Mouse (Mus musculus): Measurements from ENCODE around the gene Znrf4. TPM values are rescaled to one million over a fixed set of nuclear protein-coding genes. Genes with fewer than 3 reads are reported as not detected.

The Znrf4 gene
- polyA plus RNA-seq, 2 experiments, result not detected

DNA sequence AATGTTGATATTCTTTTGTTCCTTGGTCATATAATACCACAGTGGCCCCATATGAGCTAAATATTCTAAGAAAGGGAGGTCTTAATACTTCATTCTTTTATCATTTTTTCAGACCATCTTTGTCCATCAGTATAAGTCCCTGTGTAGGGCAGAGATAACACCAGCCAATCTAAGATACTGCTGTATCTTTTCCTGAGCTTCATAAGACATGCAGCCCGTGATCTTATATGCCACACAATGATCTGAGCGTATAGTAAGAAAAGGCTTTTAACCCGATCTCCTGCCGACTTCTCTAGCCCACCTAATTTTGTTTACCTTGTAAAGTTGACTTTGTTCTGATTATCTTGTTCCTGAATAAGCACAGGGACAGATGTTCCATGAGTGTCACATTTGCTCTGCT is 12.7 kb upstream of the Znrf4 start:
- no peak for DNase-seq (ENCODE audit: low spot score)
- H3K36me3 ChIP-seq (ENCODE audit: control insufficient read depth, insufficient read depth, low read length), result no peaks in the 10 kb centered on the region
- no peak overlapping the region for H3K9ac ChIP-seq (ENCODE audit: low read depth, low read length, severe bottlenecking)
- 69% methylated on average over 4 of the region's 4 CpGs for WGBS
- no peaks in the 10 kb centered on the region for H3K4me1 ChIP-seq (ENCODE audit: control insufficient read depth, insufficient read depth, low read length)
- ATAC-seq (ENCODE audit: low FRiP score, low read depth), result no peak
- H3K27ac ChIP-seq (replicated peaks; ENCODE audit: low read depth, low read length), result no peak overlapping the region
- H3K4me2 ChIP-seq (replicated peaks; ENCODE audit: low read depth, low read length, severe bottlenecking), result no peak overlapping the region
- H3K9me3 ChIP-seq (ENCODE audit: control insufficient read depth, low read length), result no peaks in the 10 kb centered on the region
- no peak overlapping the region for H3K4me3 ChIP-seq (replicated peaks; ENCODE audit: low read length)
- TF ChIP-seq POLR2A (IDR thresholded peaks at IDR 0.05; ENCODE audit: borderline replicate concordance, extremely low read depth, insufficient read depth, insufficient read length), result no peak
- no peaks in the 10 kb centered on the region for H3K27me3 ChIP-seq (ENCODE audit: control insufficient read depth, insufficient read depth, low read length)

DNA sequence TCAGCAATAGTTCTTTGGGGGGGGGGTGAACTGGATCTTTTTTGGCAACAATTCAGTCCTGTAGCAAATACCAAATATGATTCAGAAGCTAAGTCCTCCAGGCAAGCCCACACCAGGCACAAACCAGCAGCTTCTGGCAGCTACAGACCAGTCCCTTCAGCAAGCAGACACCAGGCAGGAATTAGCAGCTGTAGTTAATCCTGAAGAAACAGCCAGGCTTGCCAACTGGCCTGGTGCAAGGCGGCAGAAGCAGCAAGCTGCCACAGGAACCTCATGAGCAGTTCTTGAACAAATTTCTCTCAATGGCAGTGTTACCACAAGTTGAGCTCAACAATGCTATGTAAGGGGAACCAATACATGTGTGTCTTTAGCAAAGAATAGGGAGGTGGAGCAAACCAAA is 10.5 kb upstream of the Znrf4 start:
- 61% methylated on average over 1 of the region's 1 CpGs for WGBS
- no peak for ATAC-seq (ENCODE audit: low FRiP score, low read depth)

DNA sequence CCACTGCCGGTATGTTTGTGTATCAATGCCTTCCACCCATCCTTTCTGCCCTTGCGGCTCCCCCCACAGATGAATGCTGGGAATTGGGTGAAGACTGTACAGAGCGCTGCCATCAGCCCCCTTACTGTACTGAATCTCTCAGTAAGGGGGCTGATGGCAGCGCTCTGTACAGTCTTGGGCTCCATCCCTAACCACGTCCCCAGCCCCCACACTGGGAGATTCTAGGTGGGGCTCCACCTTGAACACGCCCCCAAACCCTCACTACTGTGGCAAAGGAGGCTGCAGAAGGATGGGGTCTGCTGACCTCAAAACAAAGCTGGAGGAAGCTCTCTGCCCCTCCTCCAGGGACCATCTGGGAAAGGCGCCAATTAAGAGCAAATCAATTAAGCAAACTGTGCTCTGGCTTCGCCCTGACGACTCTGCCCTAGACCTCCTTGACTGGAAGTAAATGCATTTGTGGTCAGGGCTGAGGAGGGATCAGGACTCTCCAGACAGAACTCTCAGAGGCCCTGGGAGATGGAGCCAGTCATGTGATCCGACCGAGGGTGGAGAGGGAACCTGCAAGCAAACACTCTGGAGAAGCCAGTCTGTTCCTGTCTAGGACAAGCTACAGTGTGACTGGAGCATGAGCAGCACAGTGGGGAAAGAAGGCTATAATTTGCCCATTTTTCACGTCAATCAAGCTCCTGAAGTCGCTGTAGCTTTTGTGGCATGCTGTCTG is 3.6 kb upstream of the Znrf4 start:
- Histone ChIP-seq H3K9ac (ENCODE audit: low read depth, low read length, severe bottlenecking) (0 out of 2 replicates have a peak overlapping the region, but pooled peaks have one; percentile 26), H3K27ac (replicated peaks; ENCODE audit: low read depth, low read length) (no peak overlapping the region), H3K4me3 (replicated peaks; ENCODE audit: low read length) (no peak overlapping the region), H3K9me3 (ENCODE audit: control insufficient read depth, low read length) (no peaks in the 10 kb centered on the region), H3K36me3 (ENCODE audit: control insufficient read depth, insufficient read depth, low read length) (no peaks in the 10 kb centered on the region), H3K4me1 (ENCODE audit: control insufficient read depth, insufficient read depth, low read length) (peaks cover 6% of the 10 kb centered on the region), H3K27me3 (ENCODE audit: control insufficient read depth, insufficient read depth, low read length) (peaks cover 24% of the 10 kb centered on the region), H3K4me2 (replicated peaks; ENCODE audit: low read depth, low read length, severe bottlenecking) (no peak overlapping the region)
- WGBS, result 8% methylated on average over 12 of the region's 13 CpGs
- no peak for TF ChIP-seq POLR2A (IDR thresholded peaks at IDR 0.05; ENCODE audit: borderline replicate concordance, extremely low read depth, insufficient read depth, insufficient read length)
- DNase-seq (ENCODE audit: low spot score), result no peak
- no peak; the same call in 1 of the 2 replicates for ATAC-seq (ENCODE audit: low FRiP score, low read depth)

More for the DNA sequence above, 10.5 kb upstream of the Znrf4 start:
- H3K27me3 ChIP-seq (ENCODE audit: control insufficient read depth, insufficient read depth, low read length), result no peaks in the 10 kb centered on the region
- H3K36me3 ChIP-seq (ENCODE audit: control insufficient read depth, insufficient read depth, low read length), result no peaks in the 10 kb centered on the region
- H3K4me1 ChIP-seq (ENCODE audit: control insufficient read depth, insufficient read depth, low read length), result no peaks in the 10 kb centered on the region
- H3K9ac ChIP-seq (ENCODE audit: low read depth, low read length, severe bottlenecking), result no peak overlapping the region
- no peak overlapping the region for H3K4me2 ChIP-seq (replicated peaks; ENCODE audit: low read depth, low read length, severe bottlenecking)
- H3K27ac ChIP-seq (replicated peaks; ENCODE audit: low read depth, low read length), result no peak overlapping the region
- TF ChIP-seq POLR2A (IDR thresholded peaks at IDR 0.05; ENCODE audit: borderline replicate concordance, extremely low read depth, insufficient read depth, insufficient read length), result no peak
- DNase-seq (ENCODE audit: low spot score), result no peak
- no peak overlapping the region for H3K4me3 ChIP-seq (replicated peaks; ENCODE audit: low read length)
- H3K9me3 ChIP-seq (ENCODE audit: control insufficient read depth, low read length), result no peaks in the 10 kb centered on the region

DNA sequence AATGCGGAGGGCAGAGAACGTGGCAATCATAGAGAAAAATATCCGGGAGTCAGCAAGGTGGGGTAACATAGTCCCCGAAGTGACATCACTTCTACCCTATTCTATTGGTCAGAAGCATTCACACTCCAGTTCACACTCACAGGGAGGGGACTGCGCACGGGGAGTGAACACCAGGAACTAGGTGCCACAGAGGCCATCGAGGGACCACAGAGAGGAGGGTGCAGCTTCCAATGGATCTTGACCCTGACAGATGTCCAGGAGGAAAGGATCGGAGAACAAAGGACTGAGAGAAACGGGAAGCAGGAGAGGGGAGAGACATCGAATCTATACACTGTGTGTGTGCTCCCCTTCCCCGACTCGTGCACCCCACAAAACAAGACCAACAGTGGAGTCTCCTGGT is 2.7 kb upstream of the Znrf4 start:
- Histone ChIP-seq H3K4me1 (ENCODE audit: control insufficient read depth, insufficient read depth, low read length) (peaks cover 6% of the 10 kb centered on the region), H3K4me3 (replicated peaks; ENCODE audit: low read length) (no peak overlapping the region), H3K27ac (replicated peaks; ENCODE audit: low read depth, low read length) (no peak overlapping the region), H3K36me3 (ENCODE audit: control insufficient read depth, insufficient read depth, low read length) (no peaks in the 10 kb centered on the region), H3K9me3 (ENCODE audit: control insufficient read depth, low read length) (no peaks in the 10 kb centered on the region), H3K27me3 (ENCODE audit: control insufficient read depth, insufficient read depth, low read length) (peaks cover 34% of the 10 kb centered on the region), H3K4me2 (replicated peaks; ENCODE audit: low read depth, low read length, severe bottlenecking) (no peak overlapping the region), H3K9ac (ENCODE audit: low read depth, low read length, severe bottlenecking) (no peak overlapping the region)
- no peak for TF ChIP-seq POLR2A (IDR thresholded peaks at IDR 0.05; ENCODE audit: borderline replicate concordance, extremely low read depth, insufficient read depth, insufficient read length)
- DNase-seq (ENCODE audit: low spot score) (no peak), ATAC-seq (ENCODE audit: low FRiP score, low read depth) (no peak)
- 52% methylated on average over 12 of the region's 12 CpGs for WGBS

DNA sequence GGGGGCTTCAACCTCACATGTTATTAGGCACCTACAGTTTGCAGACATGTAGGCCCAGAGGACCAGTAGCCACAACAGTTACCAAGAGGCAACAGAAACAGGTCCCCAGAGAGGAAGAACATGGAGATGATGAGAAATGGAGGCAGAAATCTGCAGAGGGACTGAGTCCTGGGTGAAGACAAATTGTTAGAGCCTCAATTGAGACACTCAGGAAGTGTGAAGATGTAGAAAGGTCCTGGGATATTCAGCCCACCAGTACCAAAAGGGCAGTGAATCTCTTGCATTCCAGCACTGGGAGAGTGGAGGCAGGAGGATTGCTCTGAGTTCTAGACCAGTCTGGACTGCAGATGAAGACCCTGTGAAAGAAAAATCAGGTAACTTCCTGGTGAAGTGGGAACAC is 2.1 kb upstream of the Znrf4 start:
- TF ChIP-seq POLR2A (IDR thresholded peaks at IDR 0.05; ENCODE audit: borderline replicate concordance, extremely low read depth, insufficient read depth, insufficient read length), result no peak
- ATAC-seq (ENCODE audit: low FRiP score, low read depth), result no peak
- Histone ChIP-seq H3K4me2 (replicated peaks; ENCODE audit: low read depth, low read length, severe bottlenecking) (no peak overlapping the region), H3K9ac (ENCODE audit: low read depth, low read length, severe bottlenecking) (no peak overlapping the region), H3K9me3 (ENCODE audit: control insufficient read depth, low read length) (no peaks in the 10 kb centered on the region), H3K4me3 (replicated peaks; ENCODE audit: low read length) (no peak overlapping the region), H3K27me3 (ENCODE audit: control insufficient read depth, insufficient read depth, low read length) (peaks cover 39% of the 10 kb centered on the region), H3K36me3 (ENCODE audit: control insufficient read depth, insufficient read depth, low read length) (no peaks in the 10 kb centered on the region), H3K4me1 (ENCODE audit: control insufficient read depth, insufficient read depth, low read length) (peaks cover 6% of the 10 kb centered on the region), H3K27ac (replicated peaks; ENCODE audit: low read depth, low read length) (no peak overlapping the region)
- no peak for DNase-seq (ENCODE audit: low spot score)
